Mouse (Mus musculus): ENCODE results near the gene Grin2c.

Gene Grin2c

GRCm38 (mm10) chr11:115202316-115202715, 64.7 kb downstream of the Grin2c start:
- DNase-seq (ENCODE audit: low spot score) = no peak

- DNase-seq (ENCODE audit: low spot score) = no peak
Measured at GRCm38 (mm10) chr11:115200520-115200919, 66.5 kb downstream of the Grin2c start.

Measured in left cerebral cortex, adult 11 months (tissue).